Mouse (Mus musculus): ENCODE measurements at regions not wholly inside any gene's neighbourhood (a gene's known extent, or its start where the extent isn't known, plus 50 kb on each side); places are given as distances from the start of the nearest gene placed in this dataset.

- intact Hi-C loops (cut with DNase I), result no loop called here
- DNase-seq, result no peak
Measured at GRCm38 (mm10) chrX:58445624-58446323, 423.3 kb downstream of the Zic3 start.

- intact Hi-C loops (cut with DNase I), result no loop called here
Measured at GRCm38 (mm10) chrX:58447605-58448004, 425.1 kb downstream of the Zic3 start.

GRCm38 (mm10) chrX:58469683-58470082 lies 439.5 kb upstream of the 4930550L24Rik start:
- DNase-seq, result no peak
- intact Hi-C loops (cut with DNase I), result loop anchor here (10.0 kb wide), 1 partner anchor 65 kb away; no protein-coding TSS in a partner anchor

More at GRCm38 (mm10) chrX:58447605-58448004, 425.1 kb downstream of the Zic3 start:
- DNase-seq, result no peak

- intact Hi-C loops (cut with DNase I), result no loop called here
- DNase-seq, result no peak
Measured at GRCm38 (mm10) chrX:58470986-58471385, 438.2 kb upstream of the 4930550L24Rik start.

- DNase-seq, result no peak
- intact Hi-C loops (cut with DNase I), result no loop called here
Measured at GRCm38 (mm10) chrX:58490861-58491260, 418.3 kb upstream of the 4930550L24Rik start.

GRCm38 (mm10) chrX:58503573-58503972 lies 405.6 kb upstream of the 4930550L24Rik start:
- DNase-seq, result no peak
- intact Hi-C loops (cut with DNase I), result no loop called here

GRCm38 (mm10) chrX:58514925-58515324 lies 394.2 kb upstream of the 4930550L24Rik start:
- intact Hi-C loops (cut with DNase I), result no loop called here
- no peak for DNase-seq

Data from gastrocnemius, postnatal 36 days (tissue).